Mouse (Mus musculus) erythroblast, embryonic 14.5 days (primary cell): Measurements from ENCODE around the gene Gpr142. TPM values are rescaled to one million over a fixed set of nuclear protein-coding genes. Genes with fewer than 3 reads are reported as not detected.

ENCODE experiments used
- H3K27me3 ChIP-seq: 2 replicates; pipeline ENCODE4 v1.6.1; 2012; ENCODE audit warnings: inconsistent platforms; ENCODE audit not compliant: control insufficient read depth
- H3K36me3 ChIP-seq: 2 replicates; pipeline ENCODE4 v1.6.1; 2012; ENCODE audit warnings: mild to moderate bottlenecking, inconsistent platforms; ENCODE audit not compliant: control insufficient read depth
- H3K4me1 ChIP-seq: 2 replicates; pipeline ENCODE4 v1.6.1; 2012; ENCODE audit warnings: inconsistent platforms; ENCODE audit not compliant: control insufficient read depth
- H3K4me3 ChIP-seq: replicated peaks from 2 replicates; pipeline ENCODE3; 2012; ENCODE audit warnings: moderate library complexity, mild to moderate bottlenecking, inconsistent platforms
- H3K9me3 ChIP-seq: 2 replicates; pipeline ENCODE4 v1.6.1; 2012; ENCODE audit warnings: low read length, inconsistent platforms, mixed read lengths; ENCODE audit not compliant: control insufficient read depth
- GATA1 ChIP-seq: IDR thresholded peaks from 2 replicates; pipeline ENCODE4 v1.6.1; 2012; ENCODE audit warnings: low read length, inconsistent platforms, mixed read lengths
- TAL1 ChIP-seq: IDR thresholded peaks from 3 replicates; pipeline ENCODE4 v1.6.1; 2012; ENCODE audit warnings: low read length, inconsistent platforms, mixed read lengths
- polyA plus RNA-seq: library from polyadenylated mRNA; stranded (reverse); fragments of >175 nt; gene quantifications from 2 replicates; pipeline ENCODE4 v1.2.3, GENCODE M21; 2012

The Gpr142 gene
- polyA plus RNA-seq, 1 experiment: not detected

DNA sequence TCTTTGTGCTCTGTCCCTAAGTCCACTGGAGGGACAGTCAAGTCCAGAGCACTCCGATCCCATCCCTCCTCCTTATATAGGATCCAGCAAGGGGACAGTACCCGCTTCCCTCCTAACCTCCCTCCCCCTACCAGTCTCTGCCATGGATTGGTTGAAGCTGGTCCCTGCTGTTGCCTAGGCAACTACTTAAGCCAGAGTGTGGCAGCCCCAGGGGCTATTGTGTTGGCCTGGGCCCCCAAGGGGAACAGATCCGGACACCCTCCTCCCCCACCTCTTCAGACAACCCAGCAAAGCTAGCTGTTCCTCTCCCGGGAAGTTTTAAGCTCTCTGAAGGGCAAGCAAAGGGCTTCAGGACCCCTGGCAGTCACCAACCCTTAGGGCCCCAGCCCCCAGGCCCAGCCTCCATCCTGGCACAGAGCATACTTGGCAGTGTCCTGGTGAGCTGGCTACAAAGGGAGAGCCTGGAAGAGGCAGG lies 2.8 kb upstream of the Gpr142 start, which contains the start of gene Btbd17:
TSS of gene Btbd17 (minus strand) at position 98 of the 475 bp plus-strand sequence.
- no peaks in the 10 kb centered on the region; the same call in 1 of the 2 replicates for H3K4me1 ChIP-seq
- H3K27me3 ChIP-seq: peaks cover 32% of the 10 kb centered on the region
- no peak within 1 kb of the TSS for H3K4me3 ChIP-seq
- H3K36me3 ChIP-seq: no peaks in the 10 kb centered on the region
- TF ChIP-seq TAL1 (no peak), GATA1 (no peak)
- no peaks in the 10 kb centered on the region for H3K9me3 ChIP-seq

- H3K4me1 ChIP-seq: no peaks in the 10 kb centered on the region; the same call in 1 of the 2 replicates
- H3K9me3 ChIP-seq: no peaks in the 10 kb centered on the region
- H3K4me3 ChIP-seq: no peak overlapping the region
- peaks cover 19% of the 10 kb centered on the region for H3K27me3 ChIP-seq
- H3K36me3 ChIP-seq: no peaks in the 10 kb centered on the region
- TF ChIP-seq GATA1 (no peak), TAL1 (no peak)
Observed at GRCm38 (mm10) chr11:114797176-114797575, 1.5 kb upstream of the Gpr142 start.

DNA sequence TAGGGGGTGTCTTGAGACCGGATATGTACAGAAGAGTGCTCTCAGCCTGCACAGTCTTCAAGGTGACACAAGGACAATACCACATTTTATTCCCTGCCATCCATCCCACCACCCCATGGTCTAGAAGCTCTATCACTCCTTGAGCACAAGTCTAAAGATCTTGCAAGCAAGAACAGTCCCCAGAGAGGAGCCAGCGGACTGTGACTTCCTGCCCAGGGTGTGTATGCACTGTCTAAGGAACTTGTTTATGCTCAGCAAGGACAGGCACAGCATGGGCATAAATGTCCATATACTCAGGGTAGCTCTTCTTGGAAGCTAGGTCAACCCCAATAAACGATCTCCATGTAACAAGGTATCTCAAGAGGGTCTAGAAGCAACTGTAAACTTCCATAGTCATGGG lies 743 bp upstream of the Gpr142 start:
- no peak for TF ChIP-seq TAL1
- no peak for TF ChIP-seq GATA1
- peaks cover 11% of the 10 kb centered on the region for H3K27me3 ChIP-seq
- no peaks in the 10 kb centered on the region for H3K36me3 ChIP-seq
- H3K4me1 ChIP-seq: no peaks in the 10 kb centered on the region; the same call in 1 of the 2 replicates
- no peak overlapping the region for H3K4me3 ChIP-seq
- no peaks in the 10 kb centered on the region for H3K9me3 ChIP-seq

DNA sequence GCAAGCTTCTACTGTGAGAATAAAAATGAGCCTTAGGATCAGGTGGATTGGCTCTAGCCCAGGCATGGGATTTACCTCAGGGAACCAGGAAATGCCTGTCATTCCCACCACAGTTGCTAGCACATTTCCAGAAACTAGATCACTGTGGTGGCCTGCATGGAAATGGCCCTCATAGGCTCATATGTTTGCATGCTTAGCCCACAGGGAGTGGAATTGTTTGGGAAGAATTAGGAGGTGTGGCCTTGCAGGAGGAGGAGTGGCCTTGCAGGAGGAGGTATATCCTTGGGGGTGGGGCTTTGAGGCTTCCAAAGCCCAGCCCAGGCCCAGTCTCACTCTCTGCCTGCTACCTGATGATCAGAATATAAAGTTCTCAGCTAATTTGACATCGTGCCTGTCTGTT lies 3.2 kb downstream of the Gpr142 start:
- TF ChIP-seq TAL1: no peak
- no peak for TF ChIP-seq GATA1
- H3K27me3 ChIP-seq: no peaks in the 10 kb centered on the region
- no peaks in the 10 kb centered on the region for H3K9me3 ChIP-seq

DNA sequence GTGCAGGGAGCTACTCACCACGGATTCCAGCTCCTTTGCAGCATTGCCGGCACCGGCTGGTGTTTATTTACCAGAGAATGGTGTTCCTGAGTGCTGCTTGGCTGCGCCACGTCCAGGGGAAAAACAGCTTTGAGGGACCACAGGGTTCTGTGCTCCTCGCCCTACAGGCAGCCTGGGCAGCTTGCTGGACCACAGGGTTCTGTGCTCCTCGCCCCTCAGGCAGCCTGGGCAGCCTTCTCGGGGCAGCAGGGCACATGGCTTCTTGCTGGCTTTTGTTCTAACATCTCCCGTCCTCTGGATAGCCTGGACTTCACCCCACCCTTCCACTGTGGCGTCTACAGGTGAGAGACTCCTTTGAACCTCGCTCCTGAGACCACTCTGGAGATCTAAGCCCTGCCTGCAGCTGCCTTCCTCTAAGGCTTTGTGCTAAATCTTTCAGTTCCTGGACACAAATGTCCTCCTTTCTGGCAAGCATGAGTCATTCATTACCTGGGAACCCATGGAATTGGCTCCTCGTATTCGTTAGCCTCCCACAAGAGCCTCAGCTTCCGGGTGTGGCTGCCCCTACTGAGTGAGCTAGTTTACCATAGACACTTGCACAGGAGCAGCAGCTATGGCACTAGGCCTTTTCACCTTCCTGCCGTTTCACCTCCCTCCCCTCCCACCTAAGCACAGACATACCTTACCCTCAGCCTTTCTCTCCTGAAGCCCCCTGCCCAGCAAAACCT lies 4.0 kb downstream of the Gpr142 start:
- no peaks in the 10 kb centered on the region for H3K4me1 ChIP-seq
- H3K36me3 ChIP-seq: no peaks in the 10 kb centered on the region
- no peak overlapping the region for H3K4me3 ChIP-seq
- H3K9me3 ChIP-seq: no peaks in the 10 kb centered on the region
- H3K27me3 ChIP-seq: no peaks in the 10 kb centered on the region
- TF ChIP-seq TAL1: no peak
- no peak for TF ChIP-seq GATA1

More for the DNA sequence above, 3.2 kb downstream of the Gpr142 start:
- Histone ChIP-seq H3K4me1 (no peaks in the 10 kb centered on the region), H3K4me3 (no peak overlapping the region), H3K36me3 (no peaks in the 10 kb centered on the region)

- no peak for TF ChIP-seq TAL1
- TF ChIP-seq GATA1: no peak
- Histone ChIP-seq H3K27me3 (no peaks in the 10 kb centered on the region), H3K4me1 (no peaks in the 10 kb centered on the region), H3K9me3 (no peaks in the 10 kb centered on the region), H3K4me3 (no peak overlapping the region), H3K36me3 (no peaks in the 10 kb centered on the region)
Observed at GRCm38 (mm10) chr11:114803990-114804389, 5.3 kb downstream of the Gpr142 start.

DNA sequence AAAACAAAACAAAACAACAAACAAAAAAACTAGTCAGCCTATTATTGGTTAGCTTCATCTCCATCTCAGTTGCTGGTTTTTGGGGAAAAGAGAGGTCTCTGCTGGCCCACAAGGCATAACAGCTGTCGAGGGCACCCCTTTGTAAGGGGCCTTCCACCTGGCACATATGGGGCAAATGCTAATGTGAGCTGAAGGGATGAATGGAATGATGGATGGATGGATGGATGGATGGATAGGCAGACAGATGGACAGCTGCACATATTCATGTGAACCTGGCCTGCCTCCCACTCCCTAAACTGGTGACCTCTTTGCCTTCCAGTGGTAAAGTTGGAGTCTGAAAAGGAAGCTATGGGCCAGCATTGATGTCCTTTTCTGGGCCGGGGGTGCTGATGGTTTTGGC lies 8.3 kb downstream of the Gpr142 start:
- H3K9me3 ChIP-seq: no peaks in the 10 kb centered on the region
- no peaks in the 10 kb centered on the region for H3K4me1 ChIP-seq
- no peaks in the 10 kb centered on the region for H3K27me3 ChIP-seq

GRCm38 (mm10) chr11:114807686-114808427 lies 9.1 kb downstream of the Gpr142 start:
- TF ChIP-seq GATA1 (no peak), TAL1 (no peak)
- H3K4me3 ChIP-seq: no peak overlapping the region
- H3K4me1 ChIP-seq: no peaks in the 10 kb centered on the region
- no peaks in the 10 kb centered on the region for H3K36me3 ChIP-seq
- H3K9me3 ChIP-seq: no peaks in the 10 kb centered on the region
- no peaks in the 10 kb centered on the region for H3K27me3 ChIP-seq

More for the DNA sequence above, 8.3 kb downstream of the Gpr142 start:
- Histone ChIP-seq H3K36me3 (no peaks in the 10 kb centered on the region), H3K4me3 (no peak overlapping the region)
- no peak for TF ChIP-seq TAL1
- TF ChIP-seq GATA1: no peak

DNA sequence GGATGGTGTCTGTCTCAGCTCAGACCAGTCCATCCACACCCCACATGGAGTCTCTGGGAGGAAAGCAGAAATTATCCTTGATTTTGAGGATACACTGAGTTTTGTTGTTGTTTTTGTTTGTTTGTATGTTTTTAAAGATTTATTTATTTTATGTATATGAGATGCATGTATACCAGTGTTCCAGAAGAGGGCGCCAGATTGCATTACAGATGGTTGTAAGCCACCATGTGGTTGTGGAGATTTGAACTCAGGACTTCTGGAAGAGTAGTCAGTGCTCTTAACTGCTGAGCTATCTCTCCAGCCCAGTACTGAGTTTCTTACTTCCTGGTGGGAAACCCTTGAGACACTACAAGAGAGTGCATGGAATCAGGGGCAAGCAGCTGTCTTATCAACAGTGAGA lies 10.6 kb downstream of the Gpr142 start:
- TF ChIP-seq TAL1: no peak
- TF ChIP-seq GATA1: no peak
- Histone ChIP-seq H3K27me3 (no peaks in the 10 kb centered on the region), H3K4me3 (no peak overlapping the region), H3K36me3 (no peaks in the 10 kb centered on the region), H3K4me1 (no peaks in the 10 kb centered on the region), H3K9me3 (no peaks in the 10 kb centered on the region)
